Mouse (Mus musculus) heart, adult 18-20 months (tissue): Measurements from ENCODE around the gene Apbb2. TPM values are rescaled to one million over a fixed set of nuclear protein-coding genes. Genes with fewer than 3 reads are reported as not detected.

ENCODE experiments used
- DNase-seq, 2 experiments: peaks; one replicate each; pipeline ENCODE4 v3.0.0; 2021 to 2022; ENCODE audit warnings: mixed read lengths in 1 of 2
- total RNA-seq, 2 experiments: library from RNA; stranded (reverse); gene quantifications; 2 replicates each; pipeline ENCODE4 v1.2.3; 2021

Gene Apbb2
- total RNA-seq, 2 experiments from 2014 or later, result 45.5 to 46.5 TPM

DNA sequence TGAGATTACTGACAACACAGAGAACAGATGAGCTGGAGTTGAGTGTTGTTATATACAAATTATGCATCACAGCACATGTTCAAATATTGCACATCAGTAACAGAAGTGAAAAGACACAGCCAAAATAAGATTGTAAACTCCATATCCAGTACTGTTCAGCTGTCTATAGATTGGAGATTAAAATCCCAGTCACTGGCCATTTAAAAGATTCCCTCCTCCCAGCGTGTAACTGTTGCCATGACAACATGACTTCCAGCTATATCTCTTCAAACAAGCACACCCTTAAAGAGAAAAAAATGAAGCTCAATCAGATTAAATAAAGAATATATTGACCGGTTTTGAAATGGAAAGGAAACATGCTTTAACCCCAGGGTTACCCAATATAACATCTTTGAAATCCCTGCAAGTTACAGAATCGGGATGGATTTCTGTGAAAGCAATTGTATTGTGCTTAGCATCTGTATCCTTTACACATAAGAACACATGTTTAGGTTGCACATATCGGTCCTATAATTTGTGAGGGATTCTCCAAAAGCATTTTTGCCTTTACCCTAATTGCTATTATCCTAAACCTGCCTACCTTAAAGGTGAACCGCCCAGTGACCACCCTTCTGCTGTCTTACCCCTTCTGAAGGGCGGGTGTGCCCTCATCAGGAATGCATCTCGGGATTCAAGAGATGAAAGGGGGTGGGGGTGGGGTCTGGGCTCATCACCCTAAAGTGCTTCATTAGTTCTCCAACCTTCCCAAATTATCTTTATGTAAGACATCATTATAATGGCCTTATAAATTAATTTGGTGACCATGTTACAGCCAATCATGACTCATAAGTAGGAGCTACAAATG, 202.7 kb downstream of the Apbb2 start:
- no peak for DNase-seq

GRCm38 (mm10) chr5:66415033-66415697, 203.4 kb downstream of the Apbb2 start:
- DNase-seq, result no peak

DNA sequence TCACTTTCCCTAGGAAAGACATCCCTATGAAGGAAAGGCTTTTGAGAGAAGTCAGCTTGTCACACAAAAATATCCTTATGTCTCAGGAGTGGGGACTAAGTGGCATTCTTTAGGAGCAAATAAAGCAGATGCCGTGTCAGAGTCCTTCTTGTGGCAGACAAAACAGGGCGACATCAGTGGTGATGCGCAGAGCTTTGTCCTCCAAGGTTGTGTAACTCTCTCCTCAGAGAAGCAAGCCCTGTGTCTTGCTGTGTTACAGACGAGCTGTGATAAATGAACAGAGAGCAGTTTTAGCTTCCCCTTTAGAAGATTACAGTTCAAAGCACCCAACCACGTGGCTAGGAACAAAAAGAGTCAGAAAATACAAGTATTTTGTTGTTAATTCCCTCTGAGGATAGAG, 205.2 kb downstream of the Apbb2 start:
- no peak for DNase-seq

GRCm38 (mm10) chr5:66412821-66413220, 205.8 kb downstream of the Apbb2 start:
- no peak for DNase-seq

- DNase-seq, result no peak
Measured at GRCm38 (mm10) chr5:66408546-66408945, 210.0 kb downstream of the Apbb2 start.

DNA sequence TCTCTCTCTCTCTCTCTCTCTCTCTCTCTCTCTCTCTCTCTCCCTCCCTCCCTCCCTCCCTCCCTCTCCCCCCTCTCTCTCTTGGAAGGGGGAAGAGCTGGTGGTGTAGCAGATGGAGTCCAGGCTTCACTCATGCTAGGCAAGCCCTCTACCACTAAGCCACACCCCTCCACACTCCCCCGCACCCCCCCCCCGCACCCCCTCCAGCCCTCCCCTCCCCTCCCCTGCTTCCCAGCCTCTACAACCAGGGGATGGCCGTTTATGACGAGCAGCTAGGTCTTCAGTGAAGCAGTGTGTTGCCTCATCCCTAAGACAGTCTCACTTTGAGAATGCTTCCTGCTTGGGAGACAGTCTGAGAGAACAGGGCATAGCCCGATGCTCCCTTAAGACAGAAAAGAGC, 210.6 kb downstream of the Apbb2 start:
- DNase-seq, result no peak

DNA sequence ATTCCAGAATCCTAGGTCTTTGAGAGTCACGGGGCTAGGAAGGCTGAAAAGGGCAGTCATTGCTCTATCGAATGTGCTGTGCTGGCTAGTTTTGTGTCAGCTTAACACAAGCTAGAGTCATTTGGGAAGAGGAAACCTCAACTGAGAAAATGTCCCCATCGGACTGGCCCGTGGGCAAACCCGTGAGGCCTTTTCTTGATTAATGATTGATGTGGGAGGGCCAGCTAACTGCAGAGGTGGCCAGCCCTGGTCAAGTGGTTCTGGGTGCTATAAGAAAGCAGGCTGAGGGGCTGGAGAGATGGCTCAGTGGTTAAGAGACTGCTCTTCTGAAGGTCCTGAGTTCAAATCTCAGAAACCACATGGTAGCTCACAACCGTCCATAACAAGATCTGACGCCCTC, 212.2 kb downstream of the Apbb2 start:
- DNase-seq, result no peak

GRCm38 (mm10) chr5:66405731-66406399, 212.7 kb downstream of the Apbb2 start:
- no peak for DNase-seq

DNA sequence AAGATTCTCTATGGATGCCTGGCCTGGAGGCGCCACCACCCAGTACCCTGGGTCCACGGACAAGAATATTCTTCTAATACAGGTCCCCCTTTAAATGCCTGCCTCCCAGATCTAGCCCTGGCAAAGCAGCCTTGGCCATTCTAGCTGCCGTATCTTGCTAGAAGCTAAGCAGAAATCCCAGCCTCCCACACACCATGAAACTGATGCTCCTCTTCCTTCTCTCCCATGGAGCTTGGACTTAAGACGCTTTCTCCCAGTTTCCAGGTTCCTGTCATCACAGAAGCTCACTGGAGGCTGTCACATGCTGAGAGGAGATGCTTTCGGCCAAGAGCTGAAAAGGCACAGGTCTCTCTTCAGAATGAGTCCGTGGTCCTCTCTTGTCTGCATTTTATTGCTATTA, 213.3 kb downstream of the Apbb2 start:
- no peak for DNase-seq

DNA sequence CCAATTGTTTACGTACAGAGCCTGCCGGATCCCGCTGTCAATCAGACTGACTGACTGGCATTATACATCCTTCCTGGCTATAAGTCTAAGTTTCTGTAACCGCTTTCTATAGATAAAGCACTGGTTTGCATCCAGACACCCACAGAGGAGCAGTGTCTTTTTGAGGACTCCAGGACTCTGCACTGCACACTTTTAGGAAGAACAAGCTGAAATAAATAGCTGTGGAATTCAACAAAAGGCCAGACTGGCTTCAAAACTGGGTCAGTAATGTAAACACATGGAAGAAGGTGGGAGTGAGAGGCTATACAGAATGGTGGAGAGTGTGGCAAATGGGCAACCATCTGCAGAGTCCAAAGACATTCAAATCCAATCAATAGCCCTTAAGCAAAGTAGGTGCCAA, 218.0 kb downstream of the Apbb2 start:
- DNase-seq, result no peak

DNA sequence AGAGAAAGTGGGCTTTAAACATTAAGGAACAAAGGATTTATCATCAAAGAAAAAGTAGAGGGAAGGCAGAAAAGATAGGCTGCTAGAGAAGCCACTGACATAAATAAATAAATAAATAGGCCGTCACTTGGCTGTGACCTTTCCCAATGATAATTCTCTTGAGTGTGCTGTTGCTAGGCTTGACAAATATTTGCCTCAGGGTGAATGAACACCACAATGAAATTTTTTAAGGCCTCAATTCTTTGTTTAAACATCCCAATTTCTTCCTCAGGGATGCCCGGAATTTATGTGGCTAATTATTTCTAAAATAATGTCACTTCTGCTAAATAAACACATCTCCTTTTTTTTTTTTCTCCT, 219.3 kb downstream of the Apbb2 start:
- DNase-seq, result no peak

GRCm38 (mm10) chr5:66398530-66399263, 219.9 kb downstream of the Apbb2 start:
- no peak for DNase-seq

DNA sequence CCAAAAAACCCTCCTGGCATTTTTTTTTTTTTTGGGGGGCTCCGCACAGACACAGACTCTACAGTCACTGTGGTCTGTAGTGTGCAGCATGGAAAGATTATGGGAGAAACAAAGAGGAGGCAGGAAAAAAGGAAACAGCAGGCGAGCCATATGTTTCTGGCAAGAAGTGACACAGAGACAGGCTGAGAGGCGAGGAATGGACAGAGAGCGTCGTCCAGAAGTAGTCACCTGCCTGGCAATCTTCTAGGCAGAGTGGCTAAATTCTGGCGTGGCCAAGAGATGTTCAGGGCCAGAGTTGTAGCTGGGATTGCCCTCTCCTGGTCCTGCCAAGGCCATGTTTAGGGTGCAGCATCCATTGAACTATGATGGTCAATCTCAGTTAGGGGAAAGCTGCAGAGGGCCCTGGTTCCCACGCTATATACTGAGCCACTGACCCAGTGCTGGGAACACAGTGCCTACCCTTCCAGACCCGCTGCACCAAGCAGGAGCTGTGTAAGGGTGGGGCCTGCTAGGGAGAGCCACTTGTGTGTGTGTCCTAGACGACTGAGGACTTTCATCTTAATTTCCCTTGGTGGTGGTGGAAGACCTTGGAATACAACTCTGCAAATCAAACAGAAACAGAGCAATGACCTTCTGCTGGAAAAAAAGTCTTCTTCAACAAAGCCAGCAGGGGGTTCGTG, 224.7 kb downstream of the Apbb2 start:
- DNase-seq, result no peak

DNA sequence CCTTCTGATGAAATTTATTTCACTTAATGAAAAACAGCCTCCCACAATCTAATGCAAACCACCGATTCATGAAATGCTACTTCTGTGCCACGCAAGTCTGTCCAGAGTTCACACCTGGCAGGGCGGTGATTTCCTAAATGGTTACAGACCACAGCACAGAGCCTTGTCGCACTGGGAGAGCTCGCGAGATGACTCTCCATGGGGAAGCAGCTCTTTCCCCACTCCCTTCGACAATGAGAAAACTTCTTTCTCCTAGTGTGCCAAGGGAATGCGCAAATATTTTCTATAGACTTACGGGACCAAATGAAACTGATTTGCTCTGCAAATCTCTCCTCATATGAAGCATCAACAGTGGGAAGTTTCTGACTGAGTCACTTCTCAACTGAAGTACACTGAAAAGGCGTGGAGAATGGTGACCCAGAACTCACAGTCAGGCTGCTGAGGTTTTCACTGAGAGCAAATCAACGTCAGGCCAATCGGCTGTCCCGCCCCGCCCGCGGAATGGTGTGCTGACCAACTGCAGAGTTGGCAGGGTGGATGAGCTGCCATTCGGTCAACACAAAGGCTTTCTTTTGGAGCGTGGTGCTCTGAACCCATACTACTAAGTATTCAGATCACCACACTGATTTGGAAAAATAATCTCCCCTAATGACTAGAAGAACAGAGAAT, 225.6 kb downstream of the Apbb2 start:
- DNase-seq, result no peak

GRCm38 (mm10) chr5:66391771-66392170, 226.8 kb downstream of the Apbb2 start:
- DNase-seq, result no peak

- no peak for DNase-seq
Measured at GRCm38 (mm10) chr5:66391299-66391698, 227.3 kb downstream of the Apbb2 start.

DNA sequence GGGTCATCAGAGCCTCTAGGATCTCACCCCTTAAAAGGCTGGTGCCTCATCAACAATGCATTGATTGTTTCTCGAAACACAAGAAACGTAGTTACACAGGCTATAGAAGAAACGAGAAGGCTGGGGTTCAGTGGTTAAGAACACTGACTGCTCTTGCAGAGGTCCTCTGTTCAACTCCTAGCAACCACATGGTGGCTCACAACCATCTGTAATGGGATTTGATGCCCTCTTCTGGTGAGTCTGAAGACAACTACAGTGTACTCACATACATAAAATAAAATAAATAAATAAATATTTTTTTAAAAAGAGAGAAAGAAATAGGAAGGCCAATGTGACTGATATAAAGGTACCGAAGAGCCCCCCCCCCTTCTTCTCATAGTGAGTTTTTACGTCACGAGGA, 228.0 kb downstream of the Apbb2 start:
- DNase-seq, result no peak

DNA sequence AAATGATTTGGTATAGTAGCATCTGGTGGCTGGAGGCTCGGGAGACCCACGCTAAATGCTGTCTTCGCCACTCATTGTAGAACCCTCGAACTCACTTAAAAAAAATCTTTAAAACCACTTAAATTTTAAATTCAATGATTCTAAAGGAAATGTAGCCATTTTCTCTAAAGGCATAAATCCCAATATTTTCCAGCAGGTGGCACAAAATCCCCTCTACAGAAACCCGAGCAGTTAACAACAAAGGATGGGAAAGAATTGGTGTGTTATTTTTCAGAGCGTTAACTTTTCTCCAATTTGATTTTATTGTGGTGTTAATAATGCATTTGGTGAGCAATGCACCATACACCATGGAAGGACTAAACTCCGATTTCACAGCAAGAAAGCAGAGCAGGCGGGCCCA, 231.1 kb downstream of the Apbb2 start:
- no peak for DNase-seq

GRCm38 (mm10) chr5:66385636-66386035, 232.9 kb downstream of the Apbb2 start:
- DNase-seq, result peak; percentile 56 to 80

GRCm38 (mm10) chr5:66384806-66385446, 233.7 kb downstream of the Apbb2 start:
- DNase-seq, result peak in 1 of 2 experiments; percentile 28

DNA sequence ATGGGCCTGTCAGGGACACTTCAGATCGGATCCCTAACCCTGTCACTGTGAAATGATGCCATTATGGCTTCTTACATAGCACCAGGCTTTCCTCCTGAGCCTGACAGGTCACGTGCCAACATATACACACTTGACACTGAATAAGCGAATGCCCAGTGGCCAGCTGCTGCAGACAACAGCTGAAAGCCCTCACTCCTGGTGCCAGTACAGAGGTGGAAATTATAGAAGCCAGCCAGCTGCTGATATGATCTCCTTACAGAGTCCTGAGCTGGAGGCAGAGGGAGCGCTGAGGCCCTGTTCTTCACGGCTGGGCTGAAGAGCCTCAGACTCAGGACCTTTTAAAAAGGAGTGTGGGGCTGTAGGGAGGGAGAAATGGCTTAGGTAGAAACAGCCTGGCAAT, 234.5 kb downstream of the Apbb2 start:
- DNase-seq, result no peak
